Mouse (Mus musculus) brain, embryonic 14.5 days (tissue): ENCODE results near the gene Lrrc45. TPM values are rescaled to one million over a fixed set of nuclear protein-coding genes. Genes with fewer than 3 reads are reported as not detected.

Experiments used
- DNase-seq: peaks from one replicate; pipeline ENCODE4 v3.0.0-alpha.2; 2011; ENCODE audit warnings: low read depth
- CTCF ChIP-seq: fragments of 200-500 bp; IDR thresholded peaks from 2 replicates; pipeline ENCODE4 v1.5.1; 2012; ENCODE audit warnings: inconsistent platforms, mild to moderate bottlenecking, moderate library complexity, borderline replicate concordance; ENCODE audit not compliant: insufficient read depth, insufficient read length; ENCODE audit errors: extremely low read depth
- POLR2A ChIP-seq: fragments of 200-500 bp; IDR thresholded peaks from 2 replicates; pipeline ENCODE4 v1.6.1; 2012; ENCODE audit warnings: mild to moderate bottlenecking, inconsistent platforms, borderline replicate concordance; ENCODE audit not compliant: poor library complexity, insufficient read depth, insufficient read length, severe bottlenecking; ENCODE audit errors: extremely low read depth
- polyA plus RNA-seq: library from polyadenylated mRNA; depleted of rRNA; stranded (reverse); fragments of >200 nt; gene quantifications from 2 replicates; pipeline ENCODE4 v1.2.3, GENCODE M21; 2012

Lrrc45 gene
- polyA plus RNA-seq, 1 experiment = 97.6 TPM

GRCm38 (mm10) chr11:120707225-120707624 lies 6.5 kb upstream of the Lrrc45 start:
- DNase-seq = peak; percentile 50
- no peak for TF ChIP-seq POLR2A
- no peak for TF ChIP-seq CTCF

DNA sequence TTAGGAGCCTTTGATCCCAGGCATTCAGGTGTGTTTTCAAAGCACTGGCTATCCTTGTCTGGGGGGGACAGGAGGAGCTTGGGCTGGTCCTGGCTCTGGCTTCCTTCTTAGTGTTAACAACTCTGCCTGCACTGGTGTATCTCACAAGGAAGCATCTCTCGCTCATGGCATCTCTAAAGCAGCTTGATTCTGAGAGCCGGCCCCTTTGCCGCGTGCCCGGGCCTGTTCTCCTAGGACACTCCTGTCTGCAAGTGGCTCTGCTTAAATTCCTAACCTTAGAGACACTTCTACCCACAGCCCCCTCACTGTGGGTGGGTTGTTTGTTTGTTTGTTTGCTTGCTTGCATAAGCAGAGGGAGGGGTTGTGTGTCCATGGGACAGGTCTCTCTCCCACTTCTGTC lies 5.8 kb upstream of the Lrrc45 start:
- no peak for TF ChIP-seq POLR2A
- TF ChIP-seq CTCF = no peak
- no peak for DNase-seq

DNA sequence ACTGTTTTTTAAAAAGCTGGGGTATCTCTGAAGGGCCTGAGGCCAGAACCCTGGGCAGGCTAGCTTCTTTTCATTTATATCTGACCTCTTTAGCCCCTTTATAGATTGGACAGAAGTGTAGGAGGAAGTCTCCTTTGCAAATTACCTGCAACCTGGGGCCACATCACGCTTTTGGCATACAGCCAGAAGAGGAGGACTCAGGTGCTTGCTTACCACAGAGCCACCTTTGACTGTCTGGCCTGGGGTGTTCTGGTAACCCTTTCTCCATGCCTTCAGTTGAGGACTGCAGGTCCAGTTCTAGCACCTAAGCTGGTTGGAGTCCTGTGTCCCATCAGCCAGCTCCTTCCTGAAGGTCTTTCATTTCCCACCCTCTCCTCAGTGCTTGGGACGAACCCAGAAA lies 4.2 kb upstream of the Lrrc45 start:
- TF ChIP-seq POLR2A (no peak), CTCF (no peak)
- no peak for DNase-seq

GRCm38 (mm10) chr11:120710672-120711071 lies 3.1 kb upstream of the Lrrc45 start:
- no peak for TF ChIP-seq POLR2A
- TF ChIP-seq CTCF = no peak
- DNase-seq = no peak

GRCm38 (mm10) chr11:120711980-120712604 lies 1.6 kb upstream of the Lrrc45 start:
- DNase-seq = no peak

GRCm38 (mm10) chr11:120712771-120713568 lies 755 bp upstream of the Lrrc45 start:
- DNase-seq = peak; percentile 69
- TF ChIP-seq CTCF (peak; percentile 62), POLR2A (no peak)

More at GRCm38 (mm10) chr11:120711980-120712604, 1.6 kb upstream of the Lrrc45 start:
- TF ChIP-seq POLR2A = no peak
- TF ChIP-seq CTCF = no peak

DNA sequence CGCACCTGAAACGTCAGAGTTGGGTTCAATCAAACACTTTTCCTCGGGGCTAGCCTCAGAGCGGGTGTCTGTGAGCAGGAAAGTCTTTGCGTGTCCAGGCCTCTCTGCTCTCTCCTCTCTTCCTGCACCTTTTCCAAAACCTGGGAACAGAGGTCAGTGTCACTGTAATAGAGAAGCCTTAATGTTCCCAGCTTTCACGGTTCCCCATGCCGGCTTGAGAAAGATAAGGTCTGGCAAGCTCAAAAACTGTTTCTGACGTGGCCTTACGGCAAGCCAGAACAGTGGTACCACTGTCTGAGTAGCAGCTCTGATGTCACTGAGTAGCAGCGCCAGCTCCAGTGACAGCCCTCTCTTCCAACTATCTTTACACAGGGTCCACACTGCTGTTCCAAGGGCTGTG lies 821 bp downstream of the Lrrc45 start:
- no peak for DNase-seq

GRCm38 (mm10) chr11:120715131-120715530 lies 1.4 kb downstream of the Lrrc45 start:
- no peak for DNase-seq
- TF ChIP-seq POLR2A (no peak), CTCF (no peak)

More for the DNA sequence above, 821 bp downstream of the Lrrc45 start:
- no peak for TF ChIP-seq POLR2A
- no peak for TF ChIP-seq CTCF

DNA sequence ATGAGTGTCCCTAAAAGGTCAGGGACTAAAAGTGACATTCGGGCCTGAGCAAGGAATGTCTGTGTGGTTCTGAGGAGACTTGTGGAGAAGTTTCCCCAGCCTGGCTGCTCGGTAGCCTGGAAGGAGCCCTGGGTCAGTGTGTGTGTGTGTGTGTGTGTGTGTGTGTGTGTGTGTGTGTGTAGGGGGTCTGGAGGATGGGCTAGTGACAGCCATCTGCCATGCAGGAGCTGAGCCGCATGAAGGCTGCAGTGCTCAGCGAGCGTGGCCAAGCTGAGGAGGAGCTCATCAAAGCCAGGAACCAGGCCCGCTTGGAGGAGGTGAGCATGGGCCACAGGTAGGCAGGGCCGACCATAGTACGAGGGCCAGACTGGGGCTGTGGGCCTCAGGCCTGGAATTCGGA lies 5.5 kb downstream of the Lrrc45 start:
- TF ChIP-seq CTCF (no peak), POLR2A (no peak)
- DNase-seq = no peak

GRCm38 (mm10) chr11:120719841-120720376 lies 6.2 kb downstream of the Lrrc45 start:
- DNase-seq = no peak
- no peak for TF ChIP-seq POLR2A
- no peak for TF ChIP-seq CTCF

GRCm38 (mm10) chr11:120720450-120720849 lies 6.7 kb downstream of the Lrrc45 start:
- peak; percentile 94 for DNase-seq
- TF ChIP-seq CTCF (peak; percentile 93), POLR2A (no peak)

DNA sequence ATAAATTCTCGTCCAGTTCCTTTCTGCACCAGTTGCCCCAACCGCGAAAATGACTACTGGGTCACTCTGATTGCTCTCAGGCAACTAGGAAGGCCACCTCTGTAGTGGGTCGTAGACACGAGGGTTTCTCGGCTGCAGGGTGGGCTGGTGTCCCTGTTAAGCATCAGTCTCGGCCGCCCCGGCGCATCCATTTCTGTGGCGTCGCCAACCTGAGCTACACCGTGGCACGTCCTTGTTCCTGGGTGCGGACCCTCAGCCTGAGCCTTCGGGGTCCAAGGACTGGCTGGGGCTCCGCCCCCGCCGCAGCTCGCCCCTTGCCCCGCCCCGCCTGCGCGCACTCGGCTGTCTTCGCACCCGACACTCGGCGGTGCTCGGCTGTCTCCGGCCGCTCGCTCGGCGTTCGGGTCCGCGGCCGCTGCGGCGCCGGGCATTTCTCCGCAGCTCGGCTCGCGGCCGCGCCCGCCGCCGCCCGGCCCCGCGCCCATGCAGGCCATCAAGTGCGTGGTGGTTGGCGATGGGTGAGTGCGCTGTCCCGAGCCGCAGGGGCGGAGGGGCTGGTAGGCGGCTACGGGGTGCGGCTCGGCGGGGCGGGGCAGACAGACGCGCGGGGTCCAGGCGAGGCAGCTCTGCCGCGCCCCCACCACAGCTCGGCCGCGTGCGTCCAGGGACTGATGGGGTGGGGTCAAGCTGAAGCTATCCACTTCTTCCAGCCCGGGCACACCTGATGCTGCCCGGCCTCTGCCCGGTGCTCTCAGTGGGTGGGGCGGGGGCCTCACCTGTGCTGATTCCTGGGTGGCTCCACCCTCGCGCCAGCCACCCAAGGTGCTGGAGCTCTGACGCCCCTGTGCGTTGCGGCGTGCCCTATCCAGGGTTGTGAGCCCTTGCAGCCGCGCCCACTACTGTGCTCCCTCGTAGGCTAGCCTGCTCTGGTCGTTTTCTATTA lies 7.7 kb downstream of the Lrrc45 start, which contains the start of gene Rac3:
Gene Rac3 (plus strand): TSS at position 347 of the 943 bp plus-strand sequence.
- TF ChIP-seq CTCF = no peak
- 0 out of 2 replicates have a peak, but pooled peaks have one; percentile 27 for TF ChIP-seq POLR2A
- peak; percentile 86 for DNase-seq
